Mouse (Mus musculus): ENCODE measurements around the gene Gm3486. TPM values are rescaled to one million over a fixed set of nuclear protein-coding genes. Genes with fewer than 3 reads are reported as not detected.
"Not testable (repeated sequence)": the region's sequence is repeated elsewhere in the genome, so short reads cannot be mapped to it uniquely, and the experiment has no call there.

Gm3486 gene
- polyA plus RNA-seq (2015; fragmentation: Nextera tagmentation; extraction: Ambion mirVana): not detected in 2 replicates

GRCm38 (mm10) chr14:41489385-41489784 lies at the start of gene Gm3486:
Gm3486 (minus strand) TSS chr14:41489485.
- not testable (repeated sequence) for H3K9me3 ChIP-seq (ENCODE audit: low read length); H3K9ac ChIP-seq (replicated peaks; ENCODE audit: low read depth); H3K4me1 ChIP-seq (ENCODE audit: insufficient read depth, low read depth, low read length); H3K27ac ChIP-seq (ENCODE audit: low read length); H3K4me2 ChIP-seq (replicated peaks; ENCODE audit: low read depth, low read length); H3K4me3 ChIP-seq (ENCODE audit: low read depth, low read length); H3K36me3 ChIP-seq (ENCODE audit: insufficient read depth, low read length); H3K27me3 ChIP-seq (replicated peaks; ENCODE audit: insufficient read depth, low read length); DNase-seq (ENCODE audit: low spot score); ATAC-seq

GRCm38 (mm10) chr14:41524695-41525094 lies 35.4 kb upstream of the Gm3486 start:
- not testable (repeated sequence) for H3K27ac ChIP-seq (ENCODE audit: low read length); H3K9me3 ChIP-seq (ENCODE audit: low read length); H3K36me3 ChIP-seq (ENCODE audit: insufficient read depth, low read length); DNase-seq (ENCODE audit: low spot score); H3K27me3 ChIP-seq (replicated peaks; ENCODE audit: insufficient read depth, low read length); ATAC-seq; H3K4me2 ChIP-seq (replicated peaks; ENCODE audit: low read depth, low read length); H3K4me1 ChIP-seq (ENCODE audit: insufficient read depth, low read depth, low read length); H3K4me3 ChIP-seq (ENCODE audit: low read depth, low read length); H3K9ac ChIP-seq (replicated peaks; ENCODE audit: low read depth)
- WGBS: 79% methylated on average over 1 of the region's 1 CpGs

GRCm38 (mm10) chr14:41520683-41521082 lies 31.4 kb upstream of the Gm3486 start:
- not testable (repeated sequence) for DNase-seq (ENCODE audit: low spot score)

GRCm38 (mm10) chr14:41453418-41453817 lies 35.9 kb downstream of the Gm3486 start, which contains the start of gene Gm7954:
Gm7954 (minus strand) TSS chr14:41453518.
- H3K27me3 ChIP-seq (replicated peaks; ENCODE audit: insufficient read depth, low read length); ATAC-seq: not testable (repeated sequence)
- no CpG with 5 or more reads among the region's 2 CpGs for WGBS

More at GRCm38 (mm10) chr14:41520683-41521082, 31.4 kb upstream of the Gm3486 start:
- not testable (repeated sequence) for H3K9me3 ChIP-seq (ENCODE audit: low read length); H3K4me1 ChIP-seq (ENCODE audit: insufficient read depth, low read depth, low read length); H3K4me2 ChIP-seq (replicated peaks; ENCODE audit: low read depth, low read length); ATAC-seq; H3K9ac ChIP-seq (replicated peaks; ENCODE audit: low read depth); H3K36me3 ChIP-seq (ENCODE audit: insufficient read depth, low read length); H3K4me3 ChIP-seq (ENCODE audit: low read depth, low read length); H3K27me3 ChIP-seq (replicated peaks; ENCODE audit: insufficient read depth, low read length); H3K27ac ChIP-seq (ENCODE audit: low read length)
- WGBS: 76% methylated on average over 5 of the region's 5 CpGs

More at GRCm38 (mm10) chr14:41453418-41453817, 35.9 kb downstream of the Gm3486 start, which contains the start of gene Gm7954:
- H3K4me2 ChIP-seq (replicated peaks; ENCODE audit: low read depth, low read length); H3K27ac ChIP-seq (ENCODE audit: low read length); H3K4me3 ChIP-seq (ENCODE audit: low read depth, low read length); H3K4me1 ChIP-seq (ENCODE audit: insufficient read depth, low read depth, low read length); H3K9me3 ChIP-seq (ENCODE audit: low read length); DNase-seq (ENCODE audit: low spot score); H3K36me3 ChIP-seq (ENCODE audit: insufficient read depth, low read length); H3K9ac ChIP-seq (replicated peaks; ENCODE audit: low read depth): not testable (repeated sequence)

Other genes starting within 250 kb of the Gm3486 start
- 0.07 and 0.11 TPM in 2 replicates for gene Gm2832, start 210.7 kb downstream of the Gm3486 start, polyA plus RNA-seq (2015; fragmentation: Nextera tagmentation; extraction: Ambion mirVana)
- gene Gm5798, start 140.9 kb downstream of the Gm3486 start, polyA plus RNA-seq (2015; fragmentation: Nextera tagmentation; extraction: Ambion mirVana): not detected in 2 replicates
- gene Gm7945, start 103.1 kb downstream of the Gm3486 start, polyA plus RNA-seq (2015; fragmentation: Nextera tagmentation; extraction: Ambion mirVana): not detected in 2 replicates
- not detected in 2 replicates for gene Gm6482, start 81.2 kb downstream of the Gm3486 start, polyA plus RNA-seq (2015; fragmentation: Nextera tagmentation; extraction: Ambion mirVana)
- not detected in 2 replicates for gene Gm7954, start 36.0 kb downstream of the Gm3486 start, polyA plus RNA-seq (2015; fragmentation: Nextera tagmentation; extraction: Ambion mirVana)
- not detected in 2 replicates for gene Gm7970, start 66.1 kb upstream of the Gm3486 start, polyA plus RNA-seq (2015; fragmentation: Nextera tagmentation; extraction: Ambion mirVana)
- gene 1700049E17Rik2, start 83.7 kb upstream of the Gm3486 start, polyA plus RNA-seq (2015; fragmentation: Nextera tagmentation; extraction: Ambion mirVana): not detected in 2 replicates
- not detected in 2 replicates for gene Gm3072, start 135.1 kb upstream of the Gm3486 start, polyA plus RNA-seq (2015; fragmentation: Nextera tagmentation; extraction: Ambion mirVana)
- not detected in 2 replicates for gene Gm3676, start 157.0 kb upstream of the Gm3486 start, polyA plus RNA-seq (2015; fragmentation: Nextera tagmentation; extraction: Ambion mirVana)
- not detected in 2 replicates for gene Gm8068, start 212.4 kb upstream of the Gm3486 start, polyA plus RNA-seq (2015; fragmentation: Nextera tagmentation; extraction: Ambion mirVana)

All from lung, postnatal 0 days (tissue).